Mouse (Mus musculus): ENCODE results near the gene Impg1. TPM values are rescaled to one million over a fixed set of nuclear protein-coding genes. Genes with fewer than 3 reads are reported as not detected.

The Impg1 gene
- total and polyA plus RNA-seq, 3 experiments = not detected

GRCm38 (mm10) chr9:80380078-80380645 lies 85.1 kb downstream of the Impg1 start:
- no peak for ATAC-seq (ENCODE audit: extremely low read depth, insufficient number of reproducible peaks, low FRiP score, poor library complexity, severe bottlenecking)
- Histone ChIP-seq H3K4me1 (ENCODE audit: insufficient read depth, low read depth, low read length) (no peaks in the 10 kb centered on the region), H3K9me3 (replicated peaks) (no peaks in the 10 kb centered on the region), H3K36me3 (replicated peaks) (no peaks in the 10 kb centered on the region), H3K4me3 (ENCODE audit: low read depth, low read length) (no peak overlapping the region), H3K27me3 (ENCODE audit: insufficient read depth, low read length) (no peaks in the 10 kb centered on the region)
- no peak for DNase-seq (ENCODE audit: low spot score)
- TF ChIP-seq GATA1 (IDR thresholded peaks at IDR 0.05; ENCODE audit: borderline replicate concordance, low read length) (no peak), CTCF (IDR thresholded peaks at IDR 0.05; ENCODE audit: low read depth, low read length) (no peak), TAL1 (conservative IDR thresholded peaks at IDR 0.05; ENCODE audit: low read depth, low read length) (no peak)

DNA sequence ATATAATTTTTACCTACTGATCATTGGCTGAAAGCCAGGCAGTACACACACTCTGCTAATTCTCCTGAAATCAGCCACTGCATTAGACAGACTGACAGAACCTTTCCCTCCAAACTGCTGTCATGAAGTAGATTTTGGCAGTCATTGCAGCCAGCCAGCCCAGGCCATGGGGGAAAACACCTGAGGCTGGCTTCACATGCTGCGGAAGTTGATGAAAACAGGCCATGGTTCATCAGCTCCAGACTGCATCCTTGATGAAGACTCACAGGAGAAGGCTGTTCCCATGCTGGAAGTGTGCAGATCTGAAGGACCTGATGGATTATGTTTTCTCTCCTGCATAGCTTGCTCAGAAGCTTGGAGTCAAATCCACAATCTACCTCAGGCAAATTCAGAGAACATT lies 91.2 kb downstream of the Impg1 start:
- no peaks in the 10 kb centered on the region for H3K9me3 ChIP-seq (replicated peaks)
- ATAC-seq (ENCODE audit: extremely low read depth, insufficient number of reproducible peaks, low FRiP score, poor library complexity, severe bottlenecking) (no peak), DNase-seq (ENCODE audit: low spot score) (no peak)
- no peak for TF ChIP-seq TAL1 (conservative IDR thresholded peaks at IDR 0.05; ENCODE audit: low read depth, low read length)
- H3K36me3 ChIP-seq (replicated peaks) = no peaks in the 10 kb centered on the region
- no peak overlapping the region for H3K4me3 ChIP-seq (ENCODE audit: low read depth, low read length)
- H3K27me3 ChIP-seq (ENCODE audit: insufficient read depth, low read length) = no peaks in the 10 kb centered on the region; the same call in 1 of the 2 replicates
- no peaks in the 10 kb centered on the region for H3K4me1 ChIP-seq (ENCODE audit: insufficient read depth, low read depth, low read length)

DNA sequence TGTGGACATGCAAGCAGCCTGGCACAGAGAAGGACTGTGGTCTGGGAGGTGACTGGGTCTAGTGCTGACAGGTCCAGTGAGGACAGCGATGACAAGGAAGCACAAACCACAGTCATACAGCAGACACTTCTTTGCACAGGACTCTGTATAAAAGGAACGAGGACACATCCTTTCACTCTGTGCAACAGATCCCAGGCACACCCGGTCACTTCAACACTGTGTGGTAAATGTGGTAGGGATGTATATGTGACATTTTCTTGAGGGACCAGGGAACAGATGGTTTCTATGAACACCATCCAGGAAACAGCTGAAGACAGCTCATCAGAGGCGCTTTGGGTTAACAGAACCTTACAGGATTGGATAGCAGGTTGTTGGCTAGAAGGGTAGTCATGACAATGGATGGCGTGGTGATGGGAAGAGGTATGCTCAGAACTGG lies 92.0 kb downstream of the Impg1 start:
- Histone ChIP-seq H3K9me3 (replicated peaks) (no peaks in the 10 kb centered on the region), H3K4me3 (ENCODE audit: low read depth, low read length) (no peak overlapping the region), H3K27me3 (ENCODE audit: insufficient read depth, low read length) (no peaks in the 10 kb centered on the region; the same call in 1 of the 2 replicates), H3K4me1 (ENCODE audit: insufficient read depth, low read depth, low read length) (no peaks in the 10 kb centered on the region), H3K36me3 (replicated peaks) (no peaks in the 10 kb centered on the region)
- DNase-seq (ENCODE audit: low spot score) (no peak), ATAC-seq (ENCODE audit: extremely low read depth, insufficient number of reproducible peaks, low FRiP score, poor library complexity, severe bottlenecking) (no peak)
- TF ChIP-seq TAL1 (conservative IDR thresholded peaks at IDR 0.05; ENCODE audit: low read depth, low read length) = no peak
- no peak for TF ChIP-seq CTCF (IDR thresholded peaks at IDR 0.05; ENCODE audit: low read depth, low read length)
- TF ChIP-seq POLR2AphosphoS5 (IDR thresholded peaks at IDR 0.05; ENCODE audit: insufficient replicate concordance, low read depth, low read length) = no peak
- no peak for TF ChIP-seq GATA1 (IDR thresholded peaks at IDR 0.05; ENCODE audit: borderline replicate concordance, low read length)
- no peak for TF ChIP-seq GATA2 (IDR thresholded peaks at IDR 0.05; ENCODE audit: borderline replicate concordance, low read depth, low read length)

DNA sequence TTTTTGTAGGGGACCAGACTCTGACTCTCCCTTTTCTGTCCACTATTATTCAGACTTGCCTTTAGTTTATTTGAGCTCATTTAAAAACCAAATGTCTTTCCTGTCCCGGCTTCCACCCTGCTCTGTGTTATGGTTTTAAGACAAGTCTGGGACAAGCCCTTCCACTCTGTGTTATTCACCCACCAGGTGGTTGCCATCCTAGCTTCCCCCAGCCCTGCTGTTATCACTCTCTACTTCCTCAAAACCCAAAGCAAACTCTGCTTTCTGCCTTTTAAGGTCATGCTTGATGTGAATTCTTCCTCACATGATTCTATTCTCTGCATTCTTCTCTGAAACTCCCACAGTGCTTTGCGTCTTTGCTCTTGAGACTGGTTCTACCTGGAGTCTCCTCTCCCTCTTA lies 96.6 kb downstream of the Impg1 start:
- TF ChIP-seq TAL1 (conservative IDR thresholded peaks at IDR 0.05; ENCODE audit: low read depth, low read length) (no peak), CTCF (IDR thresholded peaks at IDR 0.05; ENCODE audit: low read depth, low read length) (no peak), GATA2 (IDR thresholded peaks at IDR 0.05; ENCODE audit: borderline replicate concordance, low read depth, low read length) (no peak), GATA1 (IDR thresholded peaks at IDR 0.05; ENCODE audit: borderline replicate concordance, low read length) (no peak), POLR2AphosphoS5 (IDR thresholded peaks at IDR 0.05; ENCODE audit: insufficient replicate concordance, low read depth, low read length) (no peak)
- H3K4me3 ChIP-seq (ENCODE audit: low read depth, low read length) = no peak overlapping the region
- no peaks in the 10 kb centered on the region; the same call in 1 of the 2 replicates for H3K27me3 ChIP-seq (ENCODE audit: insufficient read depth, low read length)
- no peak for ATAC-seq (ENCODE audit: extremely low read depth, insufficient number of reproducible peaks, low FRiP score, poor library complexity, severe bottlenecking)
- H3K4me1 ChIP-seq (ENCODE audit: insufficient read depth, low read depth, low read length) = no peaks in the 10 kb centered on the region
- H3K9me3 ChIP-seq (replicated peaks) = no peaks in the 10 kb centered on the region
- H3K36me3 ChIP-seq (replicated peaks) = no peaks in the 10 kb centered on the region
- no peak for DNase-seq (ENCODE audit: low spot score)

DNA sequence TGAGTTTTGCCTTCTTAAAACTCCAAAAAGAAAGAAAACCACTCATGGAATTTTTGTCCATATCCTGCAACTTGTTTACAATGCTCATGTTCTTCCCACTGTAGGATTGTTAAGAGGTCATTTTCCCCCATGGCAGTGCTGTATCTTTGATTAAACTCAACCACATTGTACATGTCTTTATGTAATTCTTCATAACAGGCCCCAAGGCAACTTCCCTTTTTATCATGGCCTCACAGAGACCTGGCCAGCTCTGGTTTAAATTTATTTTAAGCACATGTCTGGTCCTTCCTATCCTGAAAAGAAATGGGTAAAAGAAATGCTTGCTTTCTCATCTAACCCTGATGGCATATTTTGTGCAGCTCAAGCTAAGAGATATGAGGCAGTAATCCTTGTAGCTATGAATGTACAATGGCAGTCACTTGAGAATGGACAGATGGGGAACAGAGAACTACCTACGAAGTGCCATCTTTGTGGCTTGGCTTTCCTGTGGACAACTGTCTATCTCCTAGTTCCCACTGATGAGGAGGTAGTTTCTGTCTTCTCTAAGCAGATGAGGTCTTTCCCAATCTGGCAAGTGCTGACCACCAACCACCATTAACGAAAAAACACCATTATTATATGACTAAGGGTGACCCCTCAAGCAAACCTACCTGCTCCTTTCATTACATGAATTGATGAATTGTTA lies 97.6 kb downstream of the Impg1 start:
- ATAC-seq (ENCODE audit: extremely low read depth, insufficient number of reproducible peaks, low FRiP score, poor library complexity, severe bottlenecking) = no peak

DNA sequence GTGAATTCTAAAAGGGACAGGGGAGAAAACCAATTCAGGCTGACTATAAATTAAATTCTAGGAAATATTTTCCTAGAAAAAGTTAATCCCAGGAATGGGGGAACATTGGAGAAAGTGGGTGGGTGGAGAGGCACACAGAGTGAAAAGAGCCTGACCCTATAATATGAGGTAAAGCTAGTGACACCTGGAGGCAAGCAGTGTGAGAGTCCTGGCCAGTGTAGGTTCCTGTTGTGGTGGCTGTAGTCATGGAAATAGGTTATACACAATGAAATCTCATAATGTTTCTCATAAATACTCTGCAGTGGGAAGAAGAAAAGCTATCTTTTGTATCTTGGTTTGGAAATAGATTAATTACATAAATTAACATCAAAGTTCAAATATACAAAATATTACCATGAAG lies 105.2 kb downstream of the Impg1 start:
- no peaks in the 10 kb centered on the region for H3K9me3 ChIP-seq (replicated peaks)
- no peak for DNase-seq (ENCODE audit: low spot score)
- 0 out of 2 replicates have a peak, but pooled peaks cover 3% of the 10 kb centered on the region for H3K27me3 ChIP-seq (ENCODE audit: insufficient read depth, low read length)
- H3K4me1 ChIP-seq (ENCODE audit: insufficient read depth, low read depth, low read length) = no peaks in the 10 kb centered on the region
- no peak overlapping the region for H3K4me3 ChIP-seq (ENCODE audit: low read depth, low read length)
- no peak for TF ChIP-seq CTCF (IDR thresholded peaks at IDR 0.05; ENCODE audit: low read depth, low read length)
- no peak for TF ChIP-seq POLR2AphosphoS5 (IDR thresholded peaks at IDR 0.05; ENCODE audit: insufficient replicate concordance, low read depth, low read length)
- TF ChIP-seq GATA2 (IDR thresholded peaks at IDR 0.05; ENCODE audit: borderline replicate concordance, low read depth, low read length) = no peak
- no peak for TF ChIP-seq GATA1 (IDR thresholded peaks at IDR 0.05; ENCODE audit: borderline replicate concordance, low read length)
- TF ChIP-seq TAL1 (conservative IDR thresholded peaks at IDR 0.05; ENCODE audit: low read depth, low read length) = no peak
- no peak for ATAC-seq (ENCODE audit: extremely low read depth, insufficient number of reproducible peaks, low FRiP score, poor library complexity, severe bottlenecking)
- H3K36me3 ChIP-seq (replicated peaks) = no peaks in the 10 kb centered on the region

More for the DNA sequence above, 97.6 kb downstream of the Impg1 start:
- TF ChIP-seq GATA2 (IDR thresholded peaks at IDR 0.05; ENCODE audit: borderline replicate concordance, low read depth, low read length) (no peak), TAL1 (conservative IDR thresholded peaks at IDR 0.05; ENCODE audit: low read depth, low read length) (no peak), POLR2AphosphoS5 (IDR thresholded peaks at IDR 0.05; ENCODE audit: insufficient replicate concordance, low read depth, low read length) (no peak), GATA1 (IDR thresholded peaks at IDR 0.05; ENCODE audit: borderline replicate concordance, low read length) (no peak), CTCF (IDR thresholded peaks at IDR 0.05; ENCODE audit: low read depth, low read length) (no peak)
- no peaks in the 10 kb centered on the region; the same call in 1 of the 2 replicates for H3K27me3 ChIP-seq (ENCODE audit: insufficient read depth, low read length)
- no peaks in the 10 kb centered on the region for H3K36me3 ChIP-seq (replicated peaks)
- H3K4me3 ChIP-seq (ENCODE audit: low read depth, low read length) = no peak overlapping the region
- no peak for DNase-seq (ENCODE audit: low spot score)
- H3K9me3 ChIP-seq (replicated peaks) = no peaks in the 10 kb centered on the region
- H3K4me1 ChIP-seq (ENCODE audit: insufficient read depth, low read depth, low read length) = no peaks in the 10 kb centered on the region
